Mouse (Mus musculus): ENCODE measurements around the gene Foxf2. TPM values are rescaled to one million over a fixed set of nuclear protein-coding genes. Genes with fewer than 3 reads are reported as not detected.

Gene Foxf2
- polyA plus RNA-seq, 1 experiment from 2014 or later = 0.27 TPM

DNA sequence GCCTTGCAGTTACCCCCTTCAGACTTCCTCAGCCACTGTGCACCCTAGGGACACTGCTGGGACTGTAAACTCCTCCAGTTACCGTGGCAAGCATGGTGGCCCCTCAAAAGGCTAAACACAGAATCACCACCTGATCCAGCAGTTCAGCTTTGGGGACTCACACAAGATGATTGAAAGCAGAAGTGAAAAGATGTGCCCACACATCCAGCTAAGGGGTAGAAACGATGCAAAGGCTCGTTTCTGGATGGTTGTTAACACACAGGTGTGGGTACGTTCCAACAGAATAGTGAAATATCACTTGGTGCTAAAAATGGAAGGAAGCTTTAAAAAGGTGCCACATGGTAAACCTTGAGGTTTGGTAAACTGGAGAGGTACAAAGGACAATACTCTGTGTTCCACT lies 32.6 kb downstream of the Foxf2 start:
- no peak overlapping the region for H3K27ac ChIP-seq
- no peaks in the 10 kb centered on the region for H3K9me3 ChIP-seq (replicated peaks)
- no peak for ATAC-seq (replicated peaks; ENCODE audit: low FRiP score)
- no peaks in the 10 kb centered on the region for H3K36me3 ChIP-seq
- no peak overlapping the region for H3K9ac ChIP-seq
- H3K4me2 ChIP-seq = no peak overlapping the region
- H3K27me3 ChIP-seq = peaks cover 43% of the 10 kb centered on the region
- H3K4me3 ChIP-seq (replicated peaks) = no peak overlapping the region
- WGBS = 83% methylated on average over 4 of the region's 4 CpGs
- H3K4me1 ChIP-seq = no peaks in the 10 kb centered on the region

DNA sequence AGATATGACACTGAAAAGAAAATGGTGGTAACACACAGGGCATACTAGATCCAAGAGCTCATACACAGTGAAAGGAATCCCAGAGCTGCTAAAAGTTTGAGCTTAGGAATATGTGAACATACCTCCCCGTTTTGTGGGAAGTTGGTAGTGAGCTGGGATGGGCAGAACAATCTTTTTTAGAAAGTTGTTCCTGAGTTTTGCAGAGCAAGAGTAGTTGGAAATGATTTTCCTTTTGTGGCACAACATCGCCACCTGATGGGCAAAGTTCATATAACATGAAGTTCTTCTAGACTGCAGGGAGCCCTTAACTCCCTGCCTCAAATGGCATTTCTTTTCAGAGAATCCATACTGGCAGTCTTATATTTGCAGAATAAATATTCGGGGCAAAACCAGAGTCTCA lies 33.3 kb downstream of the Foxf2 start:
- Histone ChIP-seq H3K9ac (no peak overlapping the region), H3K4me1 (no peaks in the 10 kb centered on the region), H3K4me3 (replicated peaks) (no peak overlapping the region), H3K27me3 (peaks cover 46% of the 10 kb centered on the region), H3K36me3 (no peaks in the 10 kb centered on the region), H3K9me3 (replicated peaks) (no peaks in the 10 kb centered on the region), H3K4me2 (no peak overlapping the region), H3K27ac (no peak overlapping the region)
- 5% methylated on average over 3 of the region's 3 CpGs for WGBS
- no peak for ATAC-seq (replicated peaks; ENCODE audit: low FRiP score)

DNA sequence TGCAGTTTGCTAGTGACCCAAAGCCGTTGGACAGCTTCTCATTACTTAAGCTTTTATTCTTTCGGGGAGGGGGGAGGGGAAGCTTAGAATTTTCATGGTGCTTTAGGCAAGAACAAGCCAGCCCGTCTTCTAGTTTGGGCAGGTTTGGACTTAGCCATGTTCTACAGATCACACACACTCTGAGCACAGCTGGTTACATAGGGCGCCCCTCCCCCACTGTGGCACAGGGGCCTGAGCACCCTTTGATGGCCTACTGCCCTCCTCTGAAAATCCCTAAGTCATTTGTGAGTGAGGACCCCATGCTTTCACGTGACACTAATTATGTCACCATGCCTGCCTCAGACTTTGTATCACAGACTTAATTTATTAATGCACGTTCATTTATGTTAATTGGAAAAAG lies 35.6 kb downstream of the Foxf2 start:
- no peaks in the 10 kb centered on the region for H3K4me1 ChIP-seq
- no peak overlapping the region for H3K4me2 ChIP-seq
- WGBS = 60% methylated on average over 6 of the region's 6 CpGs
- H3K27ac ChIP-seq = no peak overlapping the region
- ATAC-seq (replicated peaks; ENCODE audit: low FRiP score) = 0 out of 2 replicates have a peak, but pooled peaks have one; percentile 58
- H3K9ac ChIP-seq = no peak overlapping the region
- no peaks in the 10 kb centered on the region for H3K9me3 ChIP-seq (replicated peaks)
- no peak overlapping the region for H3K4me3 ChIP-seq (replicated peaks)
- H3K27me3 ChIP-seq = peaks cover 46% of the 10 kb centered on the region
- H3K36me3 ChIP-seq = no peaks in the 10 kb centered on the region

- no peak overlapping the region for H3K9ac ChIP-seq
- H3K4me2 ChIP-seq = no peak overlapping the region
- peaks cover 6% of the 10 kb centered on the region; the same call in 1 of the 2 replicates for H3K4me1 ChIP-seq
- H3K27ac ChIP-seq = no peak overlapping the region
- ATAC-seq (replicated peaks; ENCODE audit: low FRiP score) = no peak
- no peaks in the 10 kb centered on the region for H3K36me3 ChIP-seq
- H3K27me3 ChIP-seq = peaks cover 13% of the 10 kb centered on the region
- H3K9me3 ChIP-seq (replicated peaks) = no peaks in the 10 kb centered on the region
- WGBS = 86% methylated on average over 6 of the region's 6 CpGs
- H3K4me3 ChIP-seq (replicated peaks) = no peak overlapping the region
These were observed 39.8 kb downstream of the Foxf2 start for GRCm38 (mm10) chr13:31665376-31665775.

DNA sequence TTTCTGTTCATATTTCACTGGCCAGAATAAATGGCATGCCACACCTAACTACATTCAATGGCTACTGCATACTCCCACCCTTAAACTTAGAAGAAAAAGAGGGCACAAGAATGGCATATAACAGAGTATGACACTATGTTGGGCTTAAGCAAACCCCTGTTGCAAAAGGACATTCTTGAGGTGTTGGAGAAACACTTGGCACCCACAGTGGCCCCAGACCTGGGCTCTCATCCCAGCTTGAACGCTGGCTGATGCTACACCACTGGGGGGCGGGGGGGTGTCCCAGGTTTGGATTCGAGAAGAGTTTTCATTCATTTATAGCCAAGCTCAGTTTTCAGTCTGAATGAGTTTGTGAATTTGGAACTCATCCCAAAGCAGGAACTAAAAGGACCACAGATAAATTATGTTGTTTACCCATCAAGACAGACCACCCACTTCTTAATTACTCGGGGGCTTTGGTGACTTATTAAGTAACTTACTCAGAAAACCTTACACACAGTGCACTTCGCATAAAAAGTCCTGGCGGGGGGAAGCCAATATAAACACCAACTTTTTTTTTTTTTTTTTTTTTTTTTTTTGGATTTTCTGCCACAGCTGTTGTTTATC lies 42.4 kb downstream of the Foxf2 start:
- Histone ChIP-seq H3K9me3 (replicated peaks) (no peaks in the 10 kb centered on the region), H3K4me1 (peaks cover 6% of the 10 kb centered on the region; the same call in 1 of the 2 replicates), H3K9ac (no peak overlapping the region), H3K4me2 (no peak overlapping the region), H3K36me3 (no peaks in the 10 kb centered on the region), H3K27ac (no peak overlapping the region), H3K27me3 (peaks cover 5% of the 10 kb centered on the region; the same call in 1 of the 2 replicates), H3K4me3 (replicated peaks) (no peak overlapping the region)
- WGBS = 38% methylated on average over 6 of the region's 6 CpGs
- ATAC-seq (replicated peaks; ENCODE audit: low FRiP score) = no peak

DNA sequence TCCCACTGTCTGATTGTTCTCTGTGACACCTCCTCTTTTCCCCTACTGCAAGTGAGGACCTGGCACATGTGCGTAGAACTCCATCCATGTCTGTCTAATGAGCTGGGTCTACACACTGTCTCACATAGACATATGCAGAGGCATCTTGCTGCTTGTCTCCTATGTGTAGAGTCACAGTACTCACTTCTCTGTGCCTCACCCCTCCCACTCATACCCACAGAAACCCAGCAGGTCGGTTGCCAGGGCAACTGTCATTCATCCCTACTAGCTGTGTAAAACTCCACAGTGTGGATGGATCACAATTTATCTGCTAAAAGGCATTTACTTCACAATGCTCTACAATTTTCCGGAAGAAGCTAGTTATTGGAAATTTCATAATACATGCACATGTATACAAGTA lies 46.5 kb downstream of the Foxf2 start:
- Histone ChIP-seq H3K27me3 (no peaks in the 10 kb centered on the region), H3K4me2 (no peak overlapping the region)
- WGBS = 89% methylated on average over 3 of the region's 3 CpGs

More for the DNA sequence above, 46.5 kb downstream of the Foxf2 start:
- no peak overlapping the region for H3K4me3 ChIP-seq (replicated peaks)
- H3K9ac ChIP-seq = no peak overlapping the region
- no peaks in the 10 kb centered on the region for H3K36me3 ChIP-seq
- no peaks in the 10 kb centered on the region for H3K9me3 ChIP-seq (replicated peaks)
- no peak overlapping the region for H3K27ac ChIP-seq
- peaks cover 6% of the 10 kb centered on the region; the same call in 1 of the 2 replicates for H3K4me1 ChIP-seq
- no peak for ATAC-seq (replicated peaks; ENCODE audit: low FRiP score)

Small RNAs within 50 kb of the gene (microRNA-seq; reads per million reads assigned to microRNA genes)
- gene Gm27516 = not detected

Other genes with a start within 250 kb of the Foxf2 start
- gene Foxq1, start 69.7 kb upstream of the Foxf2 start, polyA plus RNA-seq (2015; fragmentation: Nextera tagmentation; extraction: Ambion mirVana) = 3.9 and 4.0 TPM in 2 replicates
- gene A530084C06Rik, start 66.5 kb upstream of the Foxf2 start, polyA plus RNA-seq (2015; fragmentation: Nextera tagmentation; extraction: Ambion mirVana) = not detected in 2 replicates
- gene Foxc1, start 180.8 kb downstream of the Foxf2 start, polyA plus RNA-seq (2015; fragmentation: Nextera tagmentation; extraction: Ambion mirVana) = 4.1 and 5.2 TPM in 2 replicates